Mouse (Mus musculus): ENCODE data around the gene Sox30. TPM values are rescaled to one million over a fixed set of nuclear protein-coding genes. Genes with fewer than 3 reads are reported as not detected.

Sox30 gene
- polyA plus RNA-seq, 1 experiment, result 184 TPM

GRCm38 (mm10) chr11:46054911-46055895 is 75.1 kb downstream of the Sox30 start:
- H3K4me1 ChIP-seq (ENCODE audit: control insufficient read depth, insufficient read depth, low read length), result peaks cover 14% of the 10 kb centered on the region
- H3K27ac ChIP-seq (ENCODE audit: control insufficient read depth, insufficient read depth, low read depth, low read length), result no peak overlapping the region
- H3K27me3 ChIP-seq (ENCODE audit: control insufficient read depth, insufficient read depth, low read length), result no peaks in the 10 kb centered on the region; the same call in 1 of the 2 replicates
- TF ChIP-seq POLR2A (IDR thresholded peaks at IDR 0.05; ENCODE audit: control insufficient read depth, low read depth, low read length), result no peak
- no peak for TF ChIP-seq CTCF (IDR thresholded peaks at IDR 0.05; ENCODE audit: control insufficient read depth, insufficient read depth, insufficient replicate concordance, low read depth, low read length)
- no peaks in the 10 kb centered on the region for H3K36me3 ChIP-seq (ENCODE audit: control insufficient read depth, insufficient read depth, low read length)
- H3K4me3 ChIP-seq (ENCODE audit: control insufficient read depth, low read depth, low read length), result peak overlapping the region; percentile 74

GRCm38 (mm10) chr11:46055896-46056769 is 76.0 kb downstream of the Sox30 start, which contains the start of gene Adam19:
Gene Adam19, plus strand, starts transcription at chr11:46055992.
- Histone ChIP-seq H3K27ac (ENCODE audit: control insufficient read depth, insufficient read depth, low read depth, low read length) (no peak within 1 kb of the TSS; the same call in 1 of the 2 replicates), H3K36me3 (ENCODE audit: control insufficient read depth, insufficient read depth, low read length) (no peaks in the 10 kb centered on the region), H3K4me1 (ENCODE audit: control insufficient read depth, insufficient read depth, low read length) (peaks cover 14% of the 10 kb centered on the region), H3K27me3 (ENCODE audit: control insufficient read depth, insufficient read depth, low read length) (no peaks in the 10 kb centered on the region; the same call in 1 of the 2 replicates), H3K4me3 (ENCODE audit: control insufficient read depth, low read depth, low read length) (peak within 1 kb of the TSS; percentile 74)
- TF ChIP-seq POLR2A (IDR thresholded peaks at IDR 0.05; ENCODE audit: control insufficient read depth, low read depth, low read length), result 0 out of 2 replicates have a peak, but pooled peaks have one; percentile 26
- TF ChIP-seq CTCF (IDR thresholded peaks at IDR 0.05; ENCODE audit: control insufficient read depth, insufficient read depth, insufficient replicate concordance, low read depth, low read length), result no peak

DNA sequence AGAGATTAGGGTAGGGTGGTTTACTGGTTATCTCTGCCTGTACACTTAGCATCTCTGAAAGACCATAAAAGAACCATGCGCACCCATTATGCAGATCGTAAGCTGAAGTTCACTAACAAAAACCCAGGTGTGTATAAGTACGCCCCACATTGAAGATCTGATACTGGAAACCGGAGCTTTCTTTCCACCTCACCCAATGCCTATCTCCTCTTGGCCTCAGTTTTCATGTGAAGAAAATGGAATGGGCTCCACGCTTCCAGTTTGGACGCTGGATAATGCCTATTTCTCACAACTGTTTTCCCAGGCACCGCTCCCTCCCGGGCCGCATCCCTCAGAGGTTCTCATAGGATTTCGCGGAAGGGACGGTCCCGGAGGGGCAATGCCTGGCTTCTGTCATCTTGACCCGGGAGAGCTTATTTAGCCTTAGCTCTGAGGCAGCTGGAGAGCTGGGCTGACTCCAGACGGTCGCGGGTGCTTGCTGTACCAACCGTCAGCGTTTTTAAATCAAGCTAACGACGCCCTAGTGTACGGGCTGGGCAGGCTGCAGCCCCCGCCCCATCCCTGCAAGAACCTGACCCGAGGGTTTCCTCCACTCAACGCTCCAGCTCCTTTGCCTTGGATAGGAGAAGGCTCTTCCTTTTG is 76.8 kb downstream of the Sox30 start:
- TF ChIP-seq POLR2A (IDR thresholded peaks at IDR 0.05; ENCODE audit: control insufficient read depth, low read depth, low read length) (no peak), CTCF (IDR thresholded peaks at IDR 0.05; ENCODE audit: control insufficient read depth, insufficient read depth, insufficient replicate concordance, low read depth, low read length) (no peak)
- no peak overlapping the region for H3K27ac ChIP-seq (ENCODE audit: control insufficient read depth, insufficient read depth, low read depth, low read length)

GRCm38 (mm10) chr11:46058011-46058410 is 77.9 kb downstream of the Sox30 start:
- H3K4me3 ChIP-seq (ENCODE audit: control insufficient read depth, low read depth, low read length), result no peak overlapping the region
- peaks cover 14% of the 10 kb centered on the region for H3K4me1 ChIP-seq (ENCODE audit: control insufficient read depth, insufficient read depth, low read length)
- H3K27ac ChIP-seq (ENCODE audit: control insufficient read depth, insufficient read depth, low read depth, low read length), result no peak overlapping the region
- TF ChIP-seq POLR2A (IDR thresholded peaks at IDR 0.05; ENCODE audit: control insufficient read depth, low read depth, low read length) (no peak), CTCF (IDR thresholded peaks at IDR 0.05; ENCODE audit: control insufficient read depth, insufficient read depth, insufficient replicate concordance, low read depth, low read length) (no peak)
- H3K27me3 ChIP-seq (ENCODE audit: control insufficient read depth, insufficient read depth, low read length), result no peaks in the 10 kb centered on the region; the same call in 1 of the 2 replicates
- H3K36me3 ChIP-seq (ENCODE audit: control insufficient read depth, insufficient read depth, low read length), result no peaks in the 10 kb centered on the region

More for the DNA sequence above, 76.8 kb downstream of the Sox30 start:
- H3K4me1 ChIP-seq (ENCODE audit: control insufficient read depth, insufficient read depth, low read length), result peaks cover 14% of the 10 kb centered on the region
- peak overlapping the region; percentile 74 for H3K4me3 ChIP-seq (ENCODE audit: control insufficient read depth, low read depth, low read length)
- H3K36me3 ChIP-seq (ENCODE audit: control insufficient read depth, insufficient read depth, low read length), result no peaks in the 10 kb centered on the region
- no peaks in the 10 kb centered on the region; the same call in 1 of the 2 replicates for H3K27me3 ChIP-seq (ENCODE audit: control insufficient read depth, insufficient read depth, low read length)

DNA sequence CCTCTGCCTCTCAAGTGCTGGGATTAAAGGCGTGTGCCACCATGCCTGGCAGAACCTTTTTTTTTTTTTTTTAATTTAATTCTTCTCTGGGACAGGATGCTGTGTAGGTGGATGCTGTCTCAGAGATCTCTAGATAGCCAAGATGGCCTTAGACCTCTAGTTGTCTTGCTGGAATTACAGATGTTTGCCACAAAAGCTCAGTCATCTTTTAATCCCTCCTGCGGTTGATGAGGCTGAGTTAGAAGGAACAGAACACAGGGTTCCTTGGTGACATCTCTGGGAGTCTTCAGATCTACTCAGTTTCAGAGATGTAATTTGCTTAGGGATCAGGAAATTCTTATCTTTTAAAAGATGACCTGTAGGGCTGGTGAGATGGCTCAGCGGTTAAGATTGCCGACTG is 78.8 kb downstream of the Sox30 start:
- no peak overlapping the region for H3K4me3 ChIP-seq (ENCODE audit: control insufficient read depth, low read depth, low read length)
- peaks cover 14% of the 10 kb centered on the region for H3K4me1 ChIP-seq (ENCODE audit: control insufficient read depth, insufficient read depth, low read length)
- H3K27me3 ChIP-seq (ENCODE audit: control insufficient read depth, insufficient read depth, low read length), result no peaks in the 10 kb centered on the region; the same call in 1 of the 2 replicates
- no peak overlapping the region for H3K27ac ChIP-seq (ENCODE audit: control insufficient read depth, insufficient read depth, low read depth, low read length)
- no peaks in the 10 kb centered on the region for H3K36me3 ChIP-seq (ENCODE audit: control insufficient read depth, insufficient read depth, low read length)
- TF ChIP-seq POLR2A (IDR thresholded peaks at IDR 0.05; ENCODE audit: control insufficient read depth, low read depth, low read length) (no peak), CTCF (IDR thresholded peaks at IDR 0.05; ENCODE audit: control insufficient read depth, insufficient read depth, insufficient replicate concordance, low read depth, low read length) (no peak)

DNA sequence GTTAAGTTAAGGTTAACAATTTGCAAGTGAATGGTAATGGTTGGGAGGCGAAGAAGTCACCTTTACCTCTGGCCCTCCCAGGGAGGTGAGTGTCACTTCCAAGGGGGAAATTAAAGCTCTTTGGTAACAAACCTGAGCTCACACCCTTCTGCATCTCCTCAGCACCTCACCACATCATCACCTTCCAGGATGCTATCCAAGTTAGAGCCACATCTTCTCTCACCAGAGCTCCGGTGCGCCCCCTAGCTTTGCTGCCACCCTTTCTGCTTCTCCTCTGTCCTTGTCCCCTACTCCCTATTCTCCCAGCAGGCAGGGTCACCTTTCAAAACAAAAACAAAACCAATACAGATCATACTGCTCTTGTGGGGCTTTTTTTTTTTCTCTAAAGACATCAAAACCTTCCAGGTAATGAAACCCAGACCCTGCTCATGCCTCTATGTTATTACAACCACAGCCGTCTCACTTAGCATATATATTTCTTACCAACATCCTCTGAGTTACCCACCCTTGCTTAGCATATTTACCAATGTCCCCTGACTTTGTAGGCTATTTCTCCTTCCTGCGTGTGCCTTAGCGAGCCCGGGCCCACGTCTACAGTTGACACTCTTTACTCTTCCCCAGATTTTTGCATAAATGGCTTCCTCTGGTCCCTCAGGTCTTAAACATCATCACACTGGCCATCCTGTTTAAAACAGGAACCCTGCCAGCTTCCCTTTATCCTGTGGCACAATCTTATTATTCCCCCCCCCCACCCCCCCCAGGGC is 80.0 kb downstream of the Sox30 start:
- Histone ChIP-seq H3K4me1 (ENCODE audit: control insufficient read depth, insufficient read depth, low read length) (peaks cover 14% of the 10 kb centered on the region), H3K27me3 (ENCODE audit: control insufficient read depth, insufficient read depth, low read length) (no peaks in the 10 kb centered on the region; the same call in 1 of the 2 replicates), H3K36me3 (ENCODE audit: control insufficient read depth, insufficient read depth, low read length) (no peaks in the 10 kb centered on the region), H3K27ac (ENCODE audit: control insufficient read depth, insufficient read depth, low read depth, low read length) (no peak overlapping the region), H3K4me3 (ENCODE audit: control insufficient read depth, low read depth, low read length) (no peak overlapping the region)
- TF ChIP-seq POLR2A (IDR thresholded peaks at IDR 0.05; ENCODE audit: control insufficient read depth, low read depth, low read length), result no peak
- TF ChIP-seq CTCF (IDR thresholded peaks at IDR 0.05; ENCODE audit: control insufficient read depth, insufficient read depth, insufficient replicate concordance, low read depth, low read length), result no peak

Data from testis, adult 2 months (tissue).